Mouse (Mus musculus) adrenal gland, postnatal 10 days (tissue): Measurements from ENCODE around the gene Fgf4. TPM values are rescaled to one million over a fixed set of nuclear protein-coding genes. Genes with fewer than 3 reads are reported as not detected.

ENCODE experiments used
- DNase-seq: peaks from one replicate; pipeline ENCODE4 v3.0.0; 2021; ENCODE audit warnings: mixed read lengths
- long read RNA-seq, 2 experiments: library from polyadenylated mRNA; stranded (forward); transcript quantifications; one replicate each; pipeline ENCODE4 v2.0.0; 2021
- total RNA-seq, 2 experiments: library from RNA; stranded (reverse); gene quantifications; 2 replicates each; pipeline ENCODE4 v1.2.3; 2021

Fgf4 gene
- not detected for total RNA-seq
- long read RNA-seq, experiment 1: 0 reads
- long read RNA-seq, experiment 2: 0 reads

DNA sequence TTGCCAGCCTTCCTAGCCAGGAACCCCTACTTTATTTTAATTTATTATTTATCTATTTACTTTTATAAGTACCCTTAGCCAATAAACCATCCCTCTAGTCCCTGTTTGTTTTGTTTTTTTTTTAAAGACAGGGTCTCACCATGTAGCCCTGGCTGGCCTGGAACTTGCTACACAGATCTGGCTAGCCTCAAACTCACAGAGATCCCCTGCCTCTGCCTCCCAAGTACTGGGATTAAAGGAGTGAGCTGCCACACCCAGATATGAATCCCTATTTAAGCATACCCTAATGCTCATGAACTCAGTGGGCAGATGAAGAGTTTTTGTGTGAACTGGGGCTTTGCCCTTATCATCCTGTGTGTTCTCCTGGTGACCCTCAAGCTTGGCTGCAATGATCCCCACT lies at the start of gene Fgf4:
TSS of gene Fgf4 (plus strand) at position 301 of the 400 bp plus-strand sequence.
- no peak for DNase-seq

DNA sequence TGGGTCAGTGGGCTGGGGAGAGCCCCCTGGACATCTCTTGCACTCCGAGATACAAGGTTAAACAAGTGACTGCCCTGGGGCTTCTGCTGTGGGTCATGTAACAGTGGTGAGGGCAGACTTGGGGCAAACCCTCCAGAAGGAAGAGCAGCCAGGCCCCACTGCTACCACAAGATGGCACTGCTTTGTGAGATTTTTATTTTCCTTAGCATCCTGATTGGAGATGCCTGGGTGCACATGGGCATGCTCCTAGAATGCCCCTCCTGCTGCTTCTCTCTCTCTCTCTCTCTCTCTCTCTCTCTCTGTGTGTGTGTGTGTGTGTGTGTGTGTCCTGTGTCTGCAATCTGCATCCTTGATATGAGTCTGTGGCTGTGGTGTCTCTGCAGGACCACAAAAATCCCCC lies 48.7 kb upstream of the Fgf4 start:
- DNase-seq: peak; percentile 46

DNA sequence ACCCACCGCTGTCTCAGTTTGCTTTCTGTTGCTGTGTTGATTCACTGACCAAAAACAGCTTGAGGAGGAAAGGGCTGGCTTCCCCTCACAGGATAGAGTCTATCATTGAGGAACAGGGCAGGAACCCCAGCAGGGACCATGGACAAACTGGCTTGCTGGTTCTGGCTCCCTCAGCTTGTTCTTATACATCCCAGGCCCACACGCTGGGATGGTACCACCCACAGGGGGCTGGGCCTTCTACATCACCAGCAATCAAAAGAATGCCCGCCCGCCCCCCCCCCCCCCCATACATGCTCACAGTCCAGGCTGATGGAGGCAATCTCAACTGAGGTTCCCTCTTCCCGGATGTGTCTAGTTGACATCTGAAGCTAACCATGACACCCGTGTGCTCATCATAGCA lies 40.1 kb upstream of the Fgf4 start:
- no peak for DNase-seq

DNA sequence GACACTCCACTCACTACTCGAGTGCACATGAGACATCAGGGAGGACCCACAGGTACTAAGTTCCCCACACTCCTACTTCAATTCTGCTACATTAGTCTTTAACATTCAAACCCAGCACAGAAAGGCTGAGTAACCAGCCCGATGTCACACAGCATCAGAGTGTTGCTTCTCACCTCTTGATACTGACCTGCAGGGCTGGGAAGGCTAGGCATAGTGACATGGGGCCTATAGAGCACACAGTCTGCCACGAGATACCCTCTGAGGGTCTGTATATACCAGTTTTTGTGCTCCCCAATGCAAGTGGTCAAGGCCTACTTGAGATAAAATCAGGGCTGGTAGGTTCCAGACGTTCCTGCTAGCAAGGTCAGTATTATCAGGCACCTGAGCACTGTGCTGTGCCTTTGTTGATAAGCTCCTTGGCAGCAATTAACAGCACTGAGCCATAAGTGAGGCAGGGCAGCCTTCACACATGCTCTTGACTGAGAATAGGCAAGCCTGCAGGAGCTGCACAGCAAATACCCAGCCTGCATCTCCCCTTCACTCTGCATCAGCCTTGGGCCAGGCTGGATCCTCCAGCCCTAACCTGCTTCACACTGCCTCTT lies 39.1 kb upstream of the Fgf4 start:
- DNase-seq: no peak

DNA sequence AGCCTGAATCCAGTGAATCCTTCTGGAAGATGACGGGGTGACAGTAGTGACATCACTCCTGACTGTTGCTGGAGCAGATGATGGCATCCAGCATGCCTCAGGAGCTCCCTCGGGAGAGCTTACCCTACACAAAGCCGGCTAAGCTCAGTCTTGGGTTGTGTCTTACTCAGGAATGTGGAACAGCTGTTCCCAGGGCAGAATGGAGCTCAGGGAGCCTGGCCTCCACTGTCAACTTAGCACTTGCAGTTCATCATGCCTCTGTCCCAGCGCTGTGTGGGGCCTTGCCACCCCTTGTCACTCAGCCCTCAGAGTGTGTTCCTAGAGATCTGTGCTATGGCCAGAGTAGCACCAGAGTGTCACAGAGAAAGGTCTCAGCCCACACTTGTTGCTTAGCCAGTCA lies 35.6 kb upstream of the Fgf4 start:
- no peak for DNase-seq

DNA sequence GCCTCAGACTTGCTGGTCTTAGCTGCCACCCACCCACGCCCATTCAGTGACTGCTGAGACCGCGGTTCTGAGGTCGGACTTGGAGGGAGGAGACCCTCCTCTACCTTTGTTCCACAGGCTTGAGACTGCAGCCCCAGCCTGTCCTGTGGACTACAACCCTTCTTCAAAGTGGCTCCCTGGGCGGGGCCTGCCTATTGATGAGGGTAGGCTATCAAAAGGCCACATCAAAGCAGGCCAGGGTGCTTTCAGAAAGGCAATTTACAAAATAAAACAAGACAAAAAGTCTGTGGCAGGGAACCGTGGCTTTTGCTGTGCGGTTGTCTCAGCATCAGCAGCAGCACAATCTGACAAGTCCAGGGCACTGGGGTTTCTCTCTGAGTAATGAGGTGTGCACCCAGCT lies 25.3 kb upstream of the Fgf4 start:
- DNase-seq: no peak

DNA sequence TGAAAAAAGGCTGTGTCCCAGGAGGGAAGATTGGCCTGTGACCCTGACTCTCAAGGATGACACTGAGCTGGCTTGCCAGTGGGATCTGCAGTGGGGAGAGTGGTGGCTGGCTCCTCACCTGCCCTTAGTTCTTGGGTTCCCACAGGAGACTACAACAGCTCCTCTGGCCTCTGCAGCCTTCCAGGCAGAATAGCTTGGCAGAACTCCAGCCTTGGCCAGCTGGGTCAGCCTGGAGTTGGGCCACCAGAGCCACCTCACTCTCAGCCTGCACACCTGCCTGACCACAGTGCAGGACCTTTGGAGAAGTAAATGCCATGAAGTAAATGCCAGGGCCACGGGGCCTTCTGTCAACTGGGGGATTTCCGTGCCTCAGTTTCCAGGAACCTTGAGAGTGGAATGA lies 23.2 kb upstream of the Fgf4 start:
- DNase-seq: peak; percentile 52

DNA sequence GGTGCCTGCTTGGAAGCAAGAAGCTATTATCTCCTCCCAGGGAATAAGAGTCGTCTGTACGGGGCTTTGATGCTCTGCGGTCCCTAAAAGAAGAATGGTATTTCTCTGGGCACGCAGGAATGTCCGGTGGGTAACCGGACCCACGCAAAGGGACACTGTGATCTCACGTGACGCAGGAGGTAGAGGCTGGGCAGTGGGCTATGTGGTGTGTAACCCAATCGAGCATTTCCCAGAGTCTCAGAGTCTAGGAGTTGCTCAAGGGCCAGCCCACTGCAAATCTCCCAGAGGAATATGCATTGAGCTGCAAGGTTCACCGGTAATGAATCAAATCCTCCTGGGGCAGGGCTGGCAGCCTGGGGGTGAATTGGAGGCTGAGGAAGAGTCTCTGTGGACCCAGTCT lies 18.8 kb upstream of the Fgf4 start:
- DNase-seq: no peak

DNA sequence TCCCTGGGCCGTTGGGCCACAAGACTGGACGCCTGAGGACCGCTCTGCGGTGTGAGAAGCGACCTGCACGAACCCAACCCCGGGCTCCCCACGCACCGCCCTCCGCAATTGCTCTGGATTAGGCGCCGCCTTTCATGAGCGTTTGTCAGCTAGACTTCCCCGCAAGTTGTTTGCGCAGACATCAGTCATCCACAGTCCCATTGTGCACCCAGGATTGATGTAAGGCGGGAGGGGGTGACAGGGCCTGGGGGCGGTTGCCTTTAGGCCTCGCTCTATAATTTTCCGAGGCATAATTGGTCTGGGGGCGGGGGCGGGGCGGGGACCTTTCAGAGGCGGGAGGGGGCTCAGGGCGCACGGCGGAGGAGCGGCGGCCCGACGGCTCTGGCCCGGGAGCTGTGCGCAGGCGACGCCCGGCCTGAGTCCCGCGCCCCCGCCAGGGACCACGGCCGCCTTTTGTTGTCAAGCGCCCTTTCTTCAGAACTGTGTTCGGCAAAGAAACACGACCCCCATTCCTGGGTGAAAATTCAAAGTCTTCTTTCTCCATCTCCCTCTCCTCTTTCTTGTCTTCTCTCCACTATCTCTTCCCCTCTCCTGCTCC lies 9.2 kb upstream of the Fgf4 start, which contains the start of gene Fgf3:
TSS of gene Fgf3 (plus strand) at position 193 of the 598 bp plus-strand sequence.
- DNase-seq: no peak

DNA sequence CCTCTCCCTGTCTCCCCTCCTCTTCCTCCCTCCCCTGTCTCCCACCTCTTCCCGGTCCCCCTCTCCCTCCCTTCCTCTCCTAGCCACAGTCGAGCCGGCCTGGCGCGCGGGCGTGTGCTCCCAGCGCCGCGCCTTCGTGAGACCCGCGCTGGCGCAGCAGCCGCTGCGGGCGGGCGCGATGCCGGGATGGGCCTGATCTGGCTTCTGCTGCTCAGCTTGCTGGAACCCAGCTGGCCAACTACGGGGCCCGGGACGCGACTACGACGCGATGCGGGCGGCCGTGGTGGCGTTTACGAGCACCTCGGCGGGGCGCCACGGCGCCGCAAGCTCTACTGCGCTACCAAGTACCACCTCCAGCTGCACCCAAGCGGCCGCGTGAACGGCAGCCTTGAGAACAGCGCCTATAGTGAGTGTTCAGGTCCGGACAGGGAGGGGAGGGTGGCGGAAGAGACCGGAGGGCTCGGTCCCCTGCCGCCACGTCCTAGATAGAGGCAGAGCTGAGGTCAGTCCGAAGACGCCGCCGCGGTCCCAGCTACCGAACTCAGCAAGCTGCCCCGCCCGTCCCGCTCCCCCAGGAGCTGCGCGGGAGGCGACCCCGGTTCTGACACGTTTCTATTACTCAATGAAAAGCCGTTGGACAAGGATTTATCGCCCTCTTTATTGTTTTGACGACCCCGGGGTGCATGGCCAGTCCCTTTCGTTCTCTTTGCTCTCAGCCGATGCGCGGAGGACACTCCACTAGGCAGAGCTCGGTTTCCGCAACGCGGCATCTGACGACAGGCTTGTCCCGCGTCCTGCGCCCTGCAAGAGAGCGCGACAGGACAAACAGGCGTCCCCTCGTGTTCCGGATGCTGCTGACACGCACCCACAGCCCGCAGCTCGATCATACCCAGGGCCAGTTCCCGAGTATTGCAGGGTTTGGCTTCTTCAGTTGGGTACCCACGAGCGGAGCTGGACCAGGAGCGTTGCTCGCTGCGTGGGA lies 8.4 kb upstream of the Fgf4 start:
- peak; percentile 17 for DNase-seq

DNA sequence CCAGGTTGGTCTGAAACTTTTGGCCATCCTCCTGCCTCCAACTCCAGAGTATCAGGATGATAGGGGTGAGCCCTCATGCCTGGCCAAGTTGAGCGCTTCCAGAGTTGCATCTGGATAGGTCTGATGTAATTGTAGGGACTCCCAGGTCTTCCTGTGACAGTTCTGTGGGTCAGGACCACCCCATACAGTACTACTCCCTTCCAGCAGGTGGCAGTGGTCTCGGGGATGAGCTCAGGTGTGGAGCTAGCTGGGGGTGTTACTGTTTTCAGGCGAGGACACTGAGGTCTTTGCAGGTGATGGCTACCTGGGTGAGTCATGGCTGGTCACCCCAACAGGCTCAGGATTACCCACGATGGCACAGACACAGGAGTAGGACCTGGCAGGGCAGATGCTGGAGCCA lies 1.0 kb upstream of the Fgf4 start:
- DNase-seq: peak; percentile 74

DNA sequence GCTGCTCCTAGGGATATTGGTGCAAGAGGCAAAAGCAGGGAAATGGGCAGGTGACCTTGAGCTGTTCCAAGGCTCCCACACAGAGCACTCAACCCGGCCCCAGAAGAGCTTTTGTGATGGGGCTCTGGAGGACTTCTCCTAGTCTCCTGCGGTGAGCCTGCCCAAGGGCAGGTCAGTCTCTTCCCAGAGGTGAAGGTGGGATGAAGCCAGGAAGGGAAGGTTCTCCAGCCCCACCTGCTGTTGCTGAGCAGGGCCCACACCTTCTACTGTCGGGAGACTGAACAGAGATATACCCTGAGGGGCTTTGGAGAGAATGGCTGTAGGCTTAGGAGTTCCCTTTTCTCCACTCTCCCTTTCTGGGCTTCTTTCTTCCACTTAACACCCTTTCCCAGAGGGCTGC lies 4.2 kb downstream of the Fgf4 start:
- no peak for DNase-seq

DNA sequence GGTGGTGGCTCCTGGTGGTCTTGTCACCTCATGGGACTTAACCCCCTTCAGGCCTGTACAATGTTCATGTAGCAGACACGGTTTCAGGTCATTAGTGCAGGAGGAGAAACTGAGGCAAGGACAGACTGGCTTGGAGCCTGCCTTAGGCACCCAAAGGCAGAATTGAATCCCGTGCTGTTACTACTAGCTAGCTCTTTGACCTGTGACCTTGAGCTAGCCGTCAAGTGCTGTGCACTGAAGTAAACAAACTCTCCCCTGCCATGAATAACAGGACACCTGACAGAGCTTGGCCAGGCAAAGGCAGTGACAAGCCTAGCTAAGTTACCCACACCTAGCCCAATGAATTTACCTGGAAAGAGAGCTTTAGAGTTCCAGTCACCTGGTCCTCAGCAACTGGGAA lies 7.8 kb downstream of the Fgf4 start:
- no peak for DNase-seq

DNA sequence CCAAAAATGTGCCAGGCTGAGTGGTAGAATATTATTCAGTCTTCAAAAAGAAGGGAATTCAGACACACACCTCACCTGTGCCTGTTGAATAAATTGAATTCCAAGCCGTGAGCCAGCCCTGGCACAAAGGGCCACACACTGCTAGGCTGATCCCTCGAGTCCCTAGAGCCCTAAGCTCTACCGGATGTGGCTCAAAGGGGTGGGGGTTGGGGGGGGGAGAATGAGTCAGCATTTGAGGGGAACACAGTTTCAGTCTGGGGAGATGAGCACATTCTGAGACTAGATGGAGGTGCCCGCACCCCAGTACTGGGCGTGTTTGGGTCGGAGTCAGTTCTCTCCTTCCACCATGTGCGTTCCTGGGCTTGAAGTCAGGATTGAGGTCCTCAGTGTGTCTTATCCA lies 10.0 kb downstream of the Fgf4 start:
- no peak for DNase-seq

DNA sequence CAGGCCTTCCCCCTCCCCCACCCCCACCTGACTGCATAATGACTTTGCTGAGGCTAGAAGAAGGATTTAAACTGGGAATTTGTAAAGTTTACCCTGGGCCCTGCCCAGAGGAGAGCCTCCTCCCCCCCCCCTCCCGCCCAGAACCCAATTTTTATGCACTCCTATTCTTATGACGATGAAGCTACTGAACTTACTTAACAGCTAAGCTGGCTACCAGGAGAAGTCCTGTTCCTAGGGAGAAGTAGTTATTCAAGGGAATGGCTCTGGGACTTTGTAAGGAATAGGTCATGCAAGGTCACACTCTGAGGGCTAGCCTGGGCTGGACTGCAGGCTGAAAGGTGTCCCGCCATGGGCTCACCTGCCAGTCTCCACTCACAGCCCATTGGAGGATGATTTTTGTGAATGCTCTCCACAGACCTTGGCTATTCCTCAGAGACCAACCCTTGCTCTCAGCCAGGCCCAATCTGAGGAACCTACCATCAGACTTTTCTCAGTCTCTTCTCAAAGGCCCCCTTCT lies 10.7 kb downstream of the Fgf4 start:
- no peak for DNase-seq

DNA sequence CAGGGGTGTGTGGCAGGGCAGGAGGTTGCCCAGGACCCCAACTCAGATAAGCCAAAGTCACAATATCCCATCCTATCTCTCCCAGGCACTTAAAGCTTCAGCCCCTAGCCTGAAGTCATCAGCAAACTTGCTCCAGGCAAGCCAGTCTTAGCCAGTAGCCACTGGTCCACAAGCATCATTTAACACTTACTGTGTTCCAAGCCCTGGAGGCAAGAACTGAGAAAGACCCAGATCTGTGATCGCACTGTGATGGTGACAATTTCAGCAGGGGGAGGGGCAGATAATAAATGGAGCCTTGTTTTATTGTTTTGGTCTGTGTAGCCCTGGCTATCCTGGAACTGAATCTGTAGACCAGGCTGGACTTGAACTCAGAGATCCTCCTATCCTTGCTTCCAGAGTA lies 11.5 kb downstream of the Fgf4 start:
- no peak for DNase-seq

DNA sequence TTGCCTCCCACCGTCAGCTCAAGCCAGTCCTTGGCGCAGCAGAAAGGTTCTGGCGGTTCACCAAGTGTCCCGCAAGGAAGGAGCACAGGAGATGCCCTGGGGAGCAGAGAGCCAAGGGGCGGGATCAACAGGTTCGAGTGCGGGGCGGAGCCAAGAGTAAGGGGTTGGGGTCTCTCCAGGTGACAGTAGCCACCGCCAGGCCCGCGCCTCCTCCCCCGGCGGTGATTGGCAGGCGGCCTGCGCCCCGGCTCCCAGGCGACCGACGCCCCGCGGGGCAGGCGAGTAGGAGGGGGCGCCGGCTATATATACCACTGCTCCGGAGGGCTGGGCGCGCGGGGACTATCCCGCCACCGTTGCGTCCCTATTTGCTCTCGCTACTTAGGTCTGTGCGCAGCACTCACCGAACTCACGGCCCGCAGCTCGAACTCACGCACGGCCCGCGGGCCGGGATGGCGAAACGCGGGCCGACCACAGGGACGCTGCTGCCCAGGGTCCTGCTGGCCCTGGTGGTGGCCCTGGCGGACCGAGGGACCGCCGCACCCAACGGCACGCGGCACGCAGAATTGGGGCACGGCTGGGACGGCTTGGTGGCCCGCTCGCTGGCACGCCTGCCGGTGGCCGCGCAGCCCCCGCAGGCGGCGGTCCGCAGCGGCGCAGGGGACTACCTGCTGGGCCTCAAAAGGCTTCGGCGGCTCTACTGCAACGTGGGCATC lies 14.0 kb downstream of the Fgf4 start:
- DNase-seq: no peak

DNA sequence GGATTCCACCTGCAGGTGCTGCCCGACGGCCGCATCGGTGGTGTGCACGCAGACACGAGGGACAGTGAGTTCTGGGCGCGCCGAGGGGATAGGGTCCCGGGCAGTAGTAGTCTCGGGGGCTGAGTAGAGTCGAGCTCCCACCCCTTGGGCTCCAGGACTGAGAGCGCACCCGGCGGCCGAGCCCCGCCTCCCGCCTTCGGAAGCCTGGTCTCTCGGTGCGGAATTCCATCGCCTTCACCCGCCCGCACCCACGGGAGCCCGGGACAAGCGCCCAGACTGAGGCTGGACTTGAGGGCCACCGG lies 14.6 kb downstream of the Fgf4 start:
- DNase-seq: no peak

DNA sequence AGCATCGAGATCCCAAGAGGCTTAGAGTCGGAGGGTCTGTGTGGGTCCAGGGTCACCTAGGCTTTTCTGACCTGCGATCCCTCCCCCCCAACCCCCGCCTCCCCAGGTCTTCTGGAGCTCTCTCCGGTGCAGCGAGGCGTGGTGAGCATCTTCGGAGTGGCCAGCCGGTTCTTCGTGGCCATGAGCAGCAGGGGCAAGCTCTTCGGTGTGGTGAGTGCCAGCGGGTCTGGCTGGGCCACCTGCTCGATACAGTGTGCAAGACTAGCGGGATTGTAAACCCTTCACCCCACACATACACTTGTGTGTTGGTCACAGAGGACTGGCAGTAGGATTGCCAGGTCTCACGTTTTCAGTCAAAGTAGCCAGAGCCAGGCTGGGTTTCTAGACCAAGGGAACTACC lies 15.0 kb downstream of the Fgf4 start:
- no peak for DNase-seq

DNA sequence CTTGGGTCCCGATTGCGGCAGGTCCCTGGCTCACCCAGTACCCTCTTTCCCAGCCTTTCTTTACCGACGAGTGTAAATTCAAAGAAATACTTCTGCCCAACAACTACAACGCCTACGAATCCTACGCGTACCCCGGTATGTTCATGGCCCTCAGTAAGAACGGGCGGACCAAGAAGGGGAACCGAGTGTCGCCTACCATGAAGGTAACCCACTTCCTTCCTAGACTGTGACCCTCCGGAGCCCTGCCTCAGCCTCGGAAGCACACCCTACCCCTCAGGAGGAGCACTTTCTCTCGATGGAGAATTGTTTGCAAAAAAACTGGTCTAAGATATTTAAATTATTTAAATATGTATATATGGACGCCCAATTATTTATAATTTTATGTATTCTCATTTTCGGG lies 15.5 kb downstream of the Fgf4 start:
- no peak for DNase-seq

DNA sequence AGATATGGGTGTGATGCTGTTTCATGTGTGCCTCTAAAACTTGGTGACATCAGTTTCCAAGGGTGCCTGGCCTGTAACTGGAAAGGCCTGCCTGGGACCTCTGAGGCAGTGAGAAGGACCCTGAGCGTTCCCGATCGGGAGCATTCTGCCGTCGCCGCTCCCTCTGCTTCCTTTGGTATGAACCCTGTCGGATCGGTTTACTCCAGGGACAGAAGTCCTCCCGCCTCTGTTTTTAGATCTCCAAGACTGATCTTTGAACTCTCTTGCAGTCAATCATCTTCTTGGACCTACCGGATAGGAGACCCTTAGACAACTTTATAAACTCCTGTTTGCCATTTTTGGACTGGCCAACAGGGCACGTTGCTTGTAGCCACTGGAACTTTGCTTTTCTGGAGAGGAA lies 16.0 kb downstream of the Fgf4 start:
- DNase-seq: no peak

DNA sequence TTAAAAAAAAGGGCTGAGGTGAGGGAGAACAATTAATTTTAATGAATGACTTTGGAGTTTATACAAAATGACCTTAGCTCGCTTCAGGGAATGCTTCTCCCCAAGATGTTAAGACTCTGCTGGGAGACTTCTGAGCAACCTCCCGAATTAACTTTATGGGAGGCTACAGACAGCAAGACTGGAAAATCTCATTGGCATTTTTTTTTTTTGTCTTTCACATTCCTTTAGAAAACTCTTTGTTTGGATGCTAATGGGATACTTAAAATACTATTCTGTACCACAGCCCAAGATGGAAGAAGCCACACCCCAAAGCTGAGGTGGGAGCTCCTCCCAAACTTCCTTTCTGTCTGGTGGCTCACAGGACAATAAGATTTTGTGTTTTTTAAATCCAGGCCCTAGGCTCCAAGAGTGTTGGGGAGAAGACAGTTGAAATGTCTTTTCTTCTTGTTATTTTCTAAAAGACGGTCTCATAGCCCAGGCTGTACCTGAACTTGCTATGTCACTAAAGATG lies 17.0 kb downstream of the Fgf4 start:
- DNase-seq: no peak
